ENCODE assay signal across 10 mouse cellular contexts in the genomic region with DNA sequence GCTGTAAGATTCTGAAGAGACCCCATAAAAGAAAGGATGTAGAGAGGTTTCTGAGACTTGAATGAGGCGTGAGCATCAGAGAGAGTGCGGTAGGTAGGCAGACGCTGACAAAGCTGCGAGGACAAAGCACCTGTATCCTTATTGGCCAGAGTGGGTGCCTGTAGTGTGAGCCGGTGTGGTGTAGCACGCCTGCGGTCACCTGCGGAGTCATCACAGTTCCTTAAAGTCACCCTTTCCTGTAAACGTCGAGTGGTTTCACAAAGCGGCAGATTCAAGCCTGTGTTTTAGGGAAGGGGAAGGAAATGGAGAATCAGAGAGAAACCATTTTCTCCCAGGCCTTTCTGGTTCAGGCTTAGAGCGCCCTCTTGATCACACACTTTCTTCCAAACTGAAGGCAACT. TPM values are rescaled to one million over a fixed set of nuclear protein-coding genes. Genes with fewer than 3 reads are reported as not detected.
DNase-seq lines count a peak whose midpoint lies in the region; ATAC-seq and TF ChIP-seq lines count a peak whose summit lies in the region.
"Had no signal": no experiment of that assay in that cellular context is flagged by ENCODE, and none has a peak within 500 bp of the region (broad histone marks: within the 10 kb centered on the region; RNA-seq: fewer than 3 reads in every experiment).

No protein-coding gene starts in this region.

- TF ChIP-seq CTCF in intestine, postnatal 0 days (IDR thresholded peaks at IDR 0.05; ENCODE audit: low read depth) = no peak
- TF ChIP-seq CTCF in CH12.LX (conservative IDR thresholded peaks at IDR 0.05 in 1 of 2, IDR thresholded peaks at IDR 0.05 in 1 of 2; ENCODE audit: low read depth in 2 of 2, low read length in 2 of 2) = no peak

- H3K4me2 ChIP-seq in intestine, embryonic 15.5 days (replicated peaks) = 0 out of 2 replicates have a peak overlapping the region, but pooled peaks have one; percentile 19
- H3K4me2 ChIP-seq in intestine, postnatal 0 days (replicated peaks; ENCODE audit: low read depth) = no peak overlapping the region
- 0 out of 2 replicates have a peak overlapping the region, but pooled peaks have one; percentile 3 for H3K4me2 ChIP-seq in CH12.LX (ENCODE audit: insufficient read depth, low read depth, poor library complexity, severe bottlenecking)
- H3K4me2 ChIP-seq in embryonic facial prominence, embryonic 14.5 days (ENCODE audit: low read depth, low read length) = peak overlapping the region; percentile 29; the same call in 1 of the 2 replicates
- H3K4me2 ChIP-seq in neural tube, embryonic 15.5 days = peak overlapping the region; percentile 15; the same call in 1 of the 2 replicates
- H3K4me2 ChIP-seq in forebrain, embryonic 12.5 days = no peak overlapping the region
- H3K4me2 ChIP-seq in hindbrain, embryonic 11.5 days (replicated peaks; ENCODE audit: low read depth, low read length) = no peak overlapping the region
- no peak overlapping the region for H3K4me2 ChIP-seq in forebrain, embryonic 13.5 days

- H3K27me3 ChIP-seq in intestine, embryonic 15.5 days (replicated peaks) = no peaks in the 10 kb centered on the region
- 0 out of 2 replicates have a peak, but pooled peaks cover 2% of the 10 kb centered on the region for H3K27me3 ChIP-seq in intestine, postnatal 0 days (replicated peaks; ENCODE audit: control insufficient read depth, insufficient read depth, low read length)
- H3K27me3 ChIP-seq in CH12.LX (replicated peaks) = peaks cover 18% of the 10 kb centered on the region
- no peaks in the 10 kb centered on the region for H3K27me3 ChIP-seq in embryonic facial prominence, embryonic 14.5 days (replicated peaks; ENCODE audit: control insufficient read depth, insufficient read depth, low read length)
- H3K27me3 ChIP-seq in neural tube, embryonic 15.5 days (replicated peaks) = peaks cover 34% of the 10 kb centered on the region
- H3K27me3 ChIP-seq in forebrain, embryonic 12.5 days = peaks cover 7% of the 10 kb centered on the region; the same call in 1 of the 2 replicates
- H3K27me3 ChIP-seq in hindbrain, embryonic 11.5 days (ENCODE audit: control insufficient read depth, insufficient read depth, low read length) = no peaks in the 10 kb centered on the region
- peaks cover 5% of the 10 kb centered on the region; the same call in 1 of the 2 replicates for H3K27me3 ChIP-seq in forebrain, embryonic 13.5 days

- ATAC-seq in intestine, embryonic 15.5 days = no peak
- ATAC-seq in intestine, postnatal 0 days = no peak
- no peak for ATAC-seq in embryonic facial prominence, embryonic 14.5 days (ENCODE audit: low read depth)
- no peak for ATAC-seq in neural tube, embryonic 15.5 days (ENCODE audit: low FRiP score)
- ATAC-seq in forebrain, embryonic 12.5 days (ENCODE audit: low FRiP score) = no peak
- no peak for ATAC-seq in hindbrain, embryonic 11.5 days (ENCODE audit: low FRiP score)
- no peak for ATAC-seq in forebrain, embryonic 13.5 days

- peak; percentile 68 for DNase-seq in CH12.LX (ENCODE audit: extremely low read depth)
- no peak for DNase-seq in embryonic facial prominence, embryonic 14.5 days (ENCODE audit: low spot score)
- DNase-seq in hindbrain, embryonic 11.5 days (ENCODE audit: low spot score) = no peak
- DNase-seq: cerebellum, adult 18-20 months; lung, postnatal 4 days had no signal

- dilution Hi-C loops in CH12.LX (cut with MboI; ENCODE audit: extremely low pct_ligation_motif_present, extremely low pct_unique_long_range_greater_than_20kb, low sequenced_read_pairs) = no loop called here

- WGBS in intestine, embryonic 15.5 days = 43% methylated on average over 12 of the region's 12 CpGs
- WGBS in intestine, postnatal 0 days = 46% methylated on average over 12 of the region's 12 CpGs
- 38% methylated on average over 12 of the region's 12 CpGs for WGBS in embryonic facial prominence, embryonic 14.5 days
- 44% methylated on average over 12 of the region's 12 CpGs for WGBS in neural tube, embryonic 15.5 days
- WGBS in forebrain, embryonic 12.5 days = 50% methylated on average over 12 of the region's 12 CpGs
- WGBS in hindbrain, embryonic 11.5 days = 46% methylated on average over 12 of the region's 12 CpGs
- WGBS in forebrain, embryonic 13.5 days = 40% methylated on average over 12 of the region's 12 CpGs

- H3K36me3 ChIP-seq in intestine, embryonic 15.5 days = no peaks in the 10 kb centered on the region
- no peaks in the 10 kb centered on the region for H3K36me3 ChIP-seq in intestine, postnatal 0 days (ENCODE audit: control insufficient read depth, insufficient read depth)
- H3K36me3 ChIP-seq in CH12.LX (replicated peaks in 1 of 2; ENCODE audit: control insufficient read depth in 1 of 2, insufficient read depth in 1 of 2, low read length in 1 of 2) = no peaks in the 10 kb centered on the region
- H3K36me3 ChIP-seq in embryonic facial prominence, embryonic 14.5 days (ENCODE audit: control insufficient read depth, insufficient read depth, low read length) = no peaks in the 10 kb centered on the region
- H3K36me3 ChIP-seq in neural tube, embryonic 15.5 days = no peaks in the 10 kb centered on the region
- no peaks in the 10 kb centered on the region for H3K36me3 ChIP-seq in forebrain, embryonic 12.5 days (replicated peaks)
- no peaks in the 10 kb centered on the region for H3K36me3 ChIP-seq in hindbrain, embryonic 11.5 days (ENCODE audit: control insufficient read depth, insufficient read depth, low read length)
- H3K36me3 ChIP-seq in forebrain, embryonic 13.5 days (ENCODE audit: poor library complexity, severe bottlenecking) = no peaks in the 10 kb centered on the region

- no peaks in the 10 kb centered on the region for H3K79me2 ChIP-seq in CH12.LX (replicated peaks; ENCODE audit: control insufficient read depth, extremely low read depth, insufficient read depth, poor library complexity, severe bottlenecking)

- in situ Hi-C loops in CH12.LX (cut with MboI; ENCODE audit: low pct_ligation_motif_present, low pct_unique_long_range_greater_than_20kb, low sequenced_read_pairs) = no loop called here

- TF ChIP-seq EP300 in CH12.LX (IDR thresholded peaks at IDR 0.05; ENCODE audit: low read length) = no peak

- peak; percentile 7 for TF ChIP-seq RAD21 in CH12.LX (IDR thresholded peaks at IDR 0.05; ENCODE audit: low read depth, low read length)

- H3K9ac ChIP-seq in intestine, embryonic 15.5 days = no peak overlapping the region
- no peak overlapping the region for H3K9ac ChIP-seq in intestine, postnatal 0 days (ENCODE audit: low read depth, low read length)
- no peak overlapping the region for H3K9ac ChIP-seq in CH12.LX (ENCODE audit: insufficient read depth, low read depth)
- H3K9ac ChIP-seq in embryonic facial prominence, embryonic 14.5 days (ENCODE audit: low read depth, low read length) = no peak overlapping the region
- H3K9ac ChIP-seq in neural tube, embryonic 15.5 days (replicated peaks) = no peak overlapping the region
- H3K9ac ChIP-seq in forebrain, embryonic 12.5 days = no peak overlapping the region
- H3K9ac ChIP-seq in hindbrain, embryonic 11.5 days (ENCODE audit: low read depth, low read length) = no peak overlapping the region
- no peak overlapping the region for H3K9ac ChIP-seq in forebrain, embryonic 13.5 days

- H3K9me3 ChIP-seq in intestine, embryonic 15.5 days = no peaks in the 10 kb centered on the region
- no peaks in the 10 kb centered on the region for H3K9me3 ChIP-seq in intestine, postnatal 0 days (ENCODE audit: control insufficient read depth)
- H3K9me3 ChIP-seq in CH12.LX (replicated peaks; ENCODE audit: low read length) = no peaks in the 10 kb centered on the region
- H3K9me3 ChIP-seq in embryonic facial prominence, embryonic 14.5 days (ENCODE audit: control insufficient read depth, low read length) = no peaks in the 10 kb centered on the region
- H3K9me3 ChIP-seq in neural tube, embryonic 15.5 days (replicated peaks) = no peaks in the 10 kb centered on the region
- H3K9me3 ChIP-seq in forebrain, embryonic 12.5 days = no peaks in the 10 kb centered on the region
- H3K9me3 ChIP-seq in hindbrain, embryonic 11.5 days (ENCODE audit: control insufficient read depth, low read length) = no peaks in the 10 kb centered on the region
- no peaks in the 10 kb centered on the region for H3K9me3 ChIP-seq in forebrain, embryonic 13.5 days (replicated peaks)

- no peaks in the 10 kb centered on the region for H3K4me1 ChIP-seq in intestine, embryonic 15.5 days (replicated peaks)
- H3K4me1 ChIP-seq in intestine, postnatal 0 days (replicated peaks; ENCODE audit: control insufficient read depth, insufficient read depth, low read length) = no peaks in the 10 kb centered on the region
- H3K4me1 ChIP-seq in CH12.LX (ENCODE audit: control insufficient read depth in 1 of 2, insufficient read depth in 2 of 2) = peaks cover 0 to 11% of the 10 kb centered on the region in 2 experiments; a peak in 2 of 4 replicates
- no peaks in the 10 kb centered on the region for H3K4me1 ChIP-seq in embryonic facial prominence, embryonic 14.5 days (ENCODE audit: control insufficient read depth, insufficient read depth, low read length)
- peaks cover 11% of the 10 kb centered on the region for H3K4me1 ChIP-seq in neural tube, embryonic 15.5 days
- no peaks in the 10 kb centered on the region for H3K4me1 ChIP-seq in forebrain, embryonic 12.5 days
- H3K4me1 ChIP-seq in hindbrain, embryonic 11.5 days (replicated peaks; ENCODE audit: control insufficient read depth, insufficient read depth, low read length) = no peaks in the 10 kb centered on the region
- no peaks in the 10 kb centered on the region for H3K4me1 ChIP-seq in forebrain, embryonic 13.5 days

- no peak for TF ChIP-seq POLR2A in CH12.LX (IDR thresholded peaks at IDR 0.05; ENCODE audit: low read depth, low read length)

- no peak overlapping the region for H3K4me3 ChIP-seq in intestine, embryonic 15.5 days (replicated peaks)
- no peak overlapping the region for H3K4me3 ChIP-seq in intestine, postnatal 0 days (ENCODE audit: low read depth, low read length)
- H3K4me3 ChIP-seq in CH12.LX (replicated peaks in 1 of 3; ENCODE audit: low read depth in 2 of 3, low read length in 2 of 3, poor library complexity in 1 of 3) = peak overlapping the region in 1 of 3 experiments; percentile 8
- no peak overlapping the region for H3K4me3 ChIP-seq in embryonic facial prominence, embryonic 14.5 days (ENCODE audit: low read depth, low read length)
- H3K4me3 ChIP-seq in neural tube, embryonic 15.5 days (replicated peaks) = no peak overlapping the region
- no peak overlapping the region for H3K4me3 ChIP-seq in forebrain, embryonic 12.5 days (replicated peaks)
- no peak overlapping the region for H3K4me3 ChIP-seq in hindbrain, embryonic 11.5 days (ENCODE audit: low read depth, low read length)
- H3K4me3 ChIP-seq in forebrain, embryonic 13.5 days = no peak overlapping the region

- no peak overlapping the region for H3K27ac ChIP-seq in intestine, embryonic 15.5 days
- no peak overlapping the region for H3K27ac ChIP-seq in intestine, postnatal 0 days (ENCODE audit: low read depth, low read length)
- H3K27ac ChIP-seq in CH12.LX (ENCODE audit: insufficient read depth, low read depth) = no peak overlapping the region
- H3K27ac ChIP-seq in embryonic facial prominence, embryonic 14.5 days (replicated peaks; ENCODE audit: low read depth, low read length) = no peak overlapping the region
- H3K27ac ChIP-seq in neural tube, embryonic 15.5 days (replicated peaks) = no peak overlapping the region
- H3K27ac ChIP-seq in forebrain, embryonic 12.5 days = no peak overlapping the region
- no peak overlapping the region for H3K27ac ChIP-seq in hindbrain, embryonic 11.5 days (ENCODE audit: low read depth, low read length)
- no peak overlapping the region for H3K27ac ChIP-seq in forebrain, embryonic 13.5 days

RNA-seq across cellular contexts. Expression of a gene that starts 13.9 kb away (rescaled TPM):
- 0.01 TPM in 2 replicates for polyA plus RNA-seq in intestine, embryonic 15.5 days (2015; fragmentation: Nextera tagmentation; extraction: Ambion mirVana)
- 0.01 and 0.04 TPM in 2 replicates for polyA plus RNA-seq in intestine, postnatal 0 days (2015; fragmentation: Nextera tagmentation; extraction: Ambion mirVana)
- total RNA-seq in CH12.LX (2012; rRNA removed) (under 0.01 TPM in 2 replicates), CH12.LX (2014; rRNA removed) (0.01 TPM in 1 of 2 replicates, not detected in the other)
- not detected in 2 replicates for polyA plus RNA-seq in CH12.LX (2012; ENCODE audit: insufficient read length, low read depth)
- 0.24 and 0.72 TPM in 2 replicates for polyA plus RNA-seq in embryonic facial prominence, embryonic 14.5 days (2014; fragmentation: Nextera tagmentation; extraction: Ambion mirVana)
- 0.14 and 0.18 TPM in 2 replicates for polyA plus RNA-seq in neural tube, embryonic 15.5 days (2015; fragmentation: Nextera tagmentation; extraction: Ambion mirVana)
- polyA plus RNA-seq in forebrain, embryonic 12.5 days (2016; fragmentation: Nextera tagmentation; extraction: Ambion mirVana) = 0.15 and 0.17 TPM in 2 replicates
- polyA plus RNA-seq in hindbrain, embryonic 11.5 days (2014; fragmentation: Nextera tagmentation; extraction: Ambion mirVana) = 0.18 and 0.49 TPM in 2 replicates
- polyA plus RNA-seq in forebrain, embryonic 13.5 days (2015; fragmentation: Nextera tagmentation; extraction: Ambion mirVana) = 0.08 and 0.10 TPM in 2 replicates

Comparison
In these comparisons a context has a peak if more than half of its experiments do, and no peak if none do; other contexts are left out.
1. H3K4me2 ChIP-seq: peak in intestine, embryonic 15.5 days (single experiment), CH12.LX (single experiment), embryonic facial prominence, embryonic 14.5 days (single experiment) and neural tube, embryonic 15.5 days (single experiment); none in intestine, postnatal 0 days (single experiment), forebrain, embryonic 12.5 days (single experiment), hindbrain, embryonic 11.5 days (single experiment) and forebrain, embryonic 13.5 days (single experiment).